Comparison of ENCODE assay signal across 8 mouse cellular contexts in the genomic region with DNA sequence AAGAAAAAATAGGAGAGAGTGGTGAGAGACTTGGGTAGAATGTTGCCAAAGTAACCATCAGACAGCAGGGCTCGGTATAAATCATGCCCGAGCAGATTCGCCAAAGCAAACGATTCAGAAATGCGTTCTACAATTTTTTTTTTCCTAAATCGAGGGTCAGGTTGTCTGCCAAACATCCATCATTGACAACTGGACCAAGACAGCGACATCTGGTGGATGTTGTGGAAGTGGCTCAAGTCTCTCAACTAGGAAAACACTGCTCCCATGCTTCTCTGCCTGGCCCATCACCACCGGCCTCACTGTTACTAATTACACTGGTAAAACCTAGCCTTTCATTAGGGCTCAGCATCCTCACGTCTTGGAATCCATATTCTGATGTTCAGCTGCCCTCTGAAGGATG. TPM values are rescaled to one million over a fixed set of nuclear protein-coding genes. Genes with fewer than 3 reads are reported as not detected.
DNase-seq lines count a peak whose midpoint lies in the region; ATAC-seq and TF ChIP-seq lines count a peak whose summit lies in the region.

No protein-coding gene starts in this region.

- no peak overlapping the region for H3K4me3 ChIP-seq in intestine, embryonic 14.5 days (ENCODE audit: low read depth, low read length)
- H3K4me3 ChIP-seq in intestine, embryonic 15.5 days (replicated peaks): no peak overlapping the region
- H3K4me3 ChIP-seq in heart, postnatal 0 days (ENCODE audit: low read depth, low read length): no peak overlapping the region
- H3K4me3 ChIP-seq in midbrain, postnatal 0 days (ENCODE audit: low read depth, low read length): no peak overlapping the region

- no peak overlapping the region for H3K9ac ChIP-seq in intestine, embryonic 14.5 days (ENCODE audit: low read length)
- no peak overlapping the region for H3K9ac ChIP-seq in intestine, embryonic 15.5 days
- H3K9ac ChIP-seq in heart, postnatal 0 days (replicated peaks; ENCODE audit: low read depth, low read length): no peak overlapping the region
- no peak overlapping the region for H3K9ac ChIP-seq in midbrain, postnatal 0 days (replicated peaks; ENCODE audit: low read length, poor library complexity, severe bottlenecking)

- H3K4me2 ChIP-seq in intestine, embryonic 14.5 days (ENCODE audit: low read length): peak overlapping the region; percentile 18; the same call in 1 of the 2 replicates
- H3K4me2 ChIP-seq in intestine, embryonic 15.5 days (replicated peaks): no peak overlapping the region
- H3K4me2 ChIP-seq in heart, postnatal 0 days (ENCODE audit: low read depth, low read length): peak overlapping the region; percentile 29; the same call in 1 of the 2 replicates
- no peak overlapping the region for H3K4me2 ChIP-seq in midbrain, postnatal 0 days (ENCODE audit: low read depth, low read length, poor library complexity, severe bottlenecking)

- 6% methylated on average over 9 of the region's 9 CpGs for WGBS in intestine, embryonic 14.5 days
- 3% methylated on average over 9 of the region's 9 CpGs for WGBS in intestine, embryonic 15.5 days
- WGBS in heart, postnatal 0 days: 3% methylated on average over 9 of the region's 9 CpGs
- 2% methylated on average over 9 of the region's 9 CpGs for WGBS in midbrain, postnatal 0 days

- H3K9me3 ChIP-seq in intestine, embryonic 14.5 days (ENCODE audit: control insufficient read depth, low read length): no peaks in the 10 kb centered on the region
- no peaks in the 10 kb centered on the region for H3K9me3 ChIP-seq in intestine, embryonic 15.5 days
- H3K9me3 ChIP-seq in heart, postnatal 0 days (replicated peaks; ENCODE audit: control insufficient read depth, low read length): no peaks in the 10 kb centered on the region
- H3K9me3 ChIP-seq in midbrain, postnatal 0 days (ENCODE audit: low read length): no peaks in the 10 kb centered on the region

- DNase-seq in intestine, embryonic 14.5 days (ENCODE audit: low spot score): peak; percentile 65
- DNase-seq in NIH3T3 (ENCODE audit: low read depth): peak; percentile 85
- peak; percentile 84 for DNase-seq in embryo, embryonic 10.5 days (ENCODE audit: low spot score)
- peak; percentile 54 for DNase-seq in heart, postnatal 0 days (ENCODE audit: low spot score)
- DNase-seq in layer of hippocampus, adult 9-11 months: peak; percentile 67
- peak; percentile 80 for DNase-seq in midbrain, postnatal 0 days (ENCODE audit: low spot score)

- peak; percentile 84 for TF ChIP-seq CTCF in heart, postnatal 0 days (IDR thresholded peaks at IDR 0.05; ENCODE audit: low read depth)
- TF ChIP-seq CTCF in midbrain, postnatal 0 days (IDR thresholded peaks at IDR 0.05): peak; percentile 85

- no peaks in the 10 kb centered on the region for H3K4me1 ChIP-seq in intestine, embryonic 14.5 days (replicated peaks; ENCODE audit: control insufficient read depth, insufficient read depth, low read length)
- H3K4me1 ChIP-seq in intestine, embryonic 15.5 days (replicated peaks): peaks cover 7% of the 10 kb centered on the region
- H3K4me1 ChIP-seq in heart, postnatal 0 days (ENCODE audit: control insufficient read depth, insufficient read depth): no peaks in the 10 kb centered on the region
- no peaks in the 10 kb centered on the region for H3K4me1 ChIP-seq in midbrain, postnatal 0 days (ENCODE audit: insufficient read depth, low read length)

- no peak overlapping the region for H3K27ac ChIP-seq in intestine, embryonic 14.5 days (ENCODE audit: low read depth)
- no peak overlapping the region for H3K27ac ChIP-seq in intestine, embryonic 15.5 days
- no peak overlapping the region for H3K27ac ChIP-seq in heart, postnatal 0 days (ENCODE audit: low read depth)
- no peak overlapping the region for H3K27ac ChIP-seq in midbrain, postnatal 0 days (ENCODE audit: low read depth, low read length)

- 0 out of 2 replicates have a peak, but pooled peaks cover under 1% of the 10 kb centered on the region for H3K36me3 ChIP-seq in intestine, embryonic 14.5 days (ENCODE audit: control insufficient read depth, insufficient read depth, low read length)
- H3K36me3 ChIP-seq in intestine, embryonic 15.5 days: no peaks in the 10 kb centered on the region
- H3K36me3 ChIP-seq in heart, postnatal 0 days (replicated peaks; ENCODE audit: control insufficient read depth, insufficient read depth, low read length): no peaks in the 10 kb centered on the region
- H3K36me3 ChIP-seq in midbrain, postnatal 0 days (ENCODE audit: insufficient read depth, low read length): no peaks in the 10 kb centered on the region

- H3K27me3 ChIP-seq in intestine, embryonic 14.5 days (replicated peaks; ENCODE audit: control insufficient read depth, insufficient read depth, low read length): no peaks in the 10 kb centered on the region
- no peaks in the 10 kb centered on the region for H3K27me3 ChIP-seq in intestine, embryonic 15.5 days (replicated peaks)
- no peaks in the 10 kb centered on the region for H3K27me3 ChIP-seq in heart, postnatal 0 days (ENCODE audit: control insufficient read depth, insufficient read depth, low read length)
- no peaks in the 10 kb centered on the region for H3K27me3 ChIP-seq in midbrain, postnatal 0 days (ENCODE audit: insufficient read depth, low read length)

- ATAC-seq in intestine, embryonic 14.5 days (replicated peaks; ENCODE audit: low FRiP score, low TSS enrichment, low read depth): no peak
- no peak for ATAC-seq in intestine, embryonic 15.5 days
- ATAC-seq in heart, postnatal 0 days (ENCODE audit: insufficient read depth, low read depth): no peak
- ATAC-seq in midbrain, postnatal 0 days (ENCODE audit: low FRiP score): no peak
- ATAC-seq in megakaryocyte, adult 5-6 weeks (ENCODE audit: poor library complexity, severe bottlenecking): no peak

- TF ChIP-seq EP300 in heart, postnatal 0 days (IDR thresholded peaks at IDR 0.05; ENCODE audit: low read depth): no peak

RNA-seq across cellular contexts. Expression of a gene that starts 4.3 kb away (rescaled TPM):
- 7.7 and 8.6 TPM in 2 replicates for polyA plus RNA-seq in intestine, embryonic 14.5 days (2014; fragmentation: Nextera tagmentation; extraction: Ambion mirVana)
- 6.1 and 6.8 TPM in 2 replicates for polyA plus RNA-seq in intestine, embryonic 15.5 days (2015; fragmentation: Nextera tagmentation; extraction: Ambion mirVana)
- total RNA-seq in heart, postnatal 0 days (2014; rRNA removed; ENCODE audit: low replicate concordance): 7.7 and 19.8 TPM in 2 replicates
- 6.9 and 7.1 TPM in 2 replicates for polyA plus RNA-seq in heart, postnatal 0 days (2015; fragmentation: Nextera tagmentation; extraction: Ambion mirVana)
- total RNA-seq in midbrain, postnatal 0 days (2014; rRNA removed): 33.3 and 52.6 TPM in 2 replicates
- 26.1 and 28.6 TPM in 2 replicates for polyA plus RNA-seq in midbrain, postnatal 0 days (2015; fragmentation: Nextera tagmentation; extraction: Ambion mirVana)
- not detected in 2 replicates for total RNA-seq in megakaryocyte, adult 5-6 weeks (2015)
- not detected in 2 replicates for total RNA-seq in megakaryocyte, adult 5-6 weeks (2017)

RNA-seq across cellular contexts. Expression of a gene that starts 11.3 kb away (rescaled TPM):
- 10.3 and 12.7 TPM in 2 replicates for polyA plus RNA-seq in intestine, embryonic 14.5 days (2014; fragmentation: Nextera tagmentation; extraction: Ambion mirVana)
- 15.9 and 18.7 TPM in 2 replicates for polyA plus RNA-seq in intestine, embryonic 15.5 days (2015; fragmentation: Nextera tagmentation; extraction: Ambion mirVana)
- total RNA-seq in heart, postnatal 0 days (2014; rRNA removed; ENCODE audit: low replicate concordance): 3.6 and 4.8 TPM in 2 replicates
- polyA plus RNA-seq in heart, postnatal 0 days (2015; fragmentation: Nextera tagmentation; extraction: Ambion mirVana): 10.6 and 11.0 TPM in 2 replicates
- total RNA-seq in midbrain, postnatal 0 days (2014; rRNA removed): 1.3 and 1.5 TPM in 2 replicates
- 2.9 and 3.3 TPM in 2 replicates for polyA plus RNA-seq in midbrain, postnatal 0 days (2015; fragmentation: Nextera tagmentation; extraction: Ambion mirVana)
- total RNA-seq in megakaryocyte, adult 5-6 weeks (2015): not detected in 2 replicates
- total RNA-seq in megakaryocyte, adult 5-6 weeks (2017): not detected in 2 replicates

RNA-seq across cellular contexts. Expression of a gene that starts 16.1 kb away (rescaled TPM):
- polyA plus RNA-seq in intestine, embryonic 14.5 days (2014; fragmentation: Nextera tagmentation; extraction: Ambion mirVana): 41.5 and 44.4 TPM in 2 replicates
- 51.7 and 62.6 TPM in 2 replicates for polyA plus RNA-seq in intestine, embryonic 15.5 days (2015; fragmentation: Nextera tagmentation; extraction: Ambion mirVana)
- total RNA-seq in heart, postnatal 0 days (2014; rRNA removed; ENCODE audit: low replicate concordance): 758 and 766 TPM in 2 replicates
- polyA plus RNA-seq in heart, postnatal 0 days (2015; fragmentation: Nextera tagmentation; extraction: Ambion mirVana): 1,736 and 1,781 TPM in 2 replicates
- 6.2 and 11.3 TPM in 2 replicates for total RNA-seq in midbrain, postnatal 0 days (2014; rRNA removed)
- 18.7 and 19.7 TPM in 2 replicates for polyA plus RNA-seq in midbrain, postnatal 0 days (2015; fragmentation: Nextera tagmentation; extraction: Ambion mirVana)
- 1.8 and 3.9 TPM in 2 replicates for total RNA-seq in megakaryocyte, adult 5-6 weeks (2015)
- 0.62 and 3.1 TPM in 2 replicates for total RNA-seq in megakaryocyte, adult 5-6 weeks (2017)

RNA-seq across cellular contexts. Expression of a gene that starts 17.2 kb away (rescaled TPM):
- 2.1 and 4.0 TPM in 2 replicates for polyA plus RNA-seq in intestine, embryonic 14.5 days (2014; fragmentation: Nextera tagmentation; extraction: Ambion mirVana)
- polyA plus RNA-seq in intestine, embryonic 15.5 days (2015; fragmentation: Nextera tagmentation; extraction: Ambion mirVana): 5.3 and 5.4 TPM in 2 replicates
- 241 and 266 TPM in 2 replicates for total RNA-seq in heart, postnatal 0 days (2014; rRNA removed; ENCODE audit: low replicate concordance)
- 309 and 313 TPM in 2 replicates for polyA plus RNA-seq in heart, postnatal 0 days (2015; fragmentation: Nextera tagmentation; extraction: Ambion mirVana)
- 1.1 and 5.2 TPM in 2 replicates for total RNA-seq in midbrain, postnatal 0 days (2014; rRNA removed)
- polyA plus RNA-seq in midbrain, postnatal 0 days (2015; fragmentation: Nextera tagmentation; extraction: Ambion mirVana): 2.5 and 2.6 TPM in 2 replicates
- not detected in 2 replicates for total RNA-seq in megakaryocyte, adult 5-6 weeks (2015)
- not detected in 2 replicates for total RNA-seq in megakaryocyte, adult 5-6 weeks (2017)

RNA-seq across cellular contexts. Expression of a gene that starts 33.0 kb away (rescaled TPM):
- 13.5 and 15.4 TPM in 2 replicates for polyA plus RNA-seq in intestine, embryonic 14.5 days (2014; fragmentation: Nextera tagmentation; extraction: Ambion mirVana)
- polyA plus RNA-seq in intestine, embryonic 15.5 days (2015; fragmentation: Nextera tagmentation; extraction: Ambion mirVana): 11.0 and 11.6 TPM in 2 replicates
- 7.4 and 10.0 TPM in 2 replicates for total RNA-seq in heart, postnatal 0 days (2014; rRNA removed; ENCODE audit: low replicate concordance)
- 7.9 and 8.1 TPM in 2 replicates for polyA plus RNA-seq in heart, postnatal 0 days (2015; fragmentation: Nextera tagmentation; extraction: Ambion mirVana)
- 9.7 and 14.1 TPM in 2 replicates for total RNA-seq in midbrain, postnatal 0 days (2014; rRNA removed)
- 9.2 and 13.1 TPM in 2 replicates for polyA plus RNA-seq in midbrain, postnatal 0 days (2015; fragmentation: Nextera tagmentation; extraction: Ambion mirVana)
- total RNA-seq in megakaryocyte, adult 5-6 weeks (2015): 5.8 and 6.4 TPM in 2 replicates
- 4.7 and 4.8 TPM in 2 replicates for total RNA-seq in megakaryocyte, adult 5-6 weeks (2017)

Comparison
In these comparisons a context has a peak if more than half of its experiments do, and no peak if none do; other contexts are left out.
1. H3K4me2 ChIP-seq: peak in intestine, embryonic 14.5 days (single experiment) and heart, postnatal 0 days (single experiment); none in intestine, embryonic 15.5 days (single experiment) and midbrain, postnatal 0 days (single experiment).
2. RNA of a gene that starts 16.1 kb away (polyA plus RNA-seq): 1,736 to 1,781 TPM in heart, postnatal 0 days; 51.7 to 62.6 TPM in intestine, embryonic 15.5 days, 41.5 to 44.4 TPM in intestine, embryonic 14.5 days and 18.7 to 19.7 TPM in midbrain, postnatal 0 days; every median in the first group is over 10 times any median in the second.
3. Peak in every context shown above with its lines, with median percentiles within 50 percentile points of each other: DNase-seq.